In genomic region chr9:98538017-98538712, GRCm38 (mm10) we compare ENCODE assay signal across 9 mouse cellular contexts. TPM values are rescaled to one million over a fixed set of nuclear protein-coding genes. Genes with fewer than 3 reads are reported as not detected.
A peak's percentile ranks its signal among the peaks of the same experiment; 100 is the strongest.
DNase-seq lines count a peak whose midpoint lies in the region; ATAC-seq and TF ChIP-seq lines count a peak whose summit lies in the region.
"Had no signal": no experiment of that assay in that cellular context is flagged by ENCODE, and none has a peak within 500 bp of the region (broad histone marks: within the 10 kb centered on the region; RNA-seq: fewer than 3 reads in every experiment).

No protein-coding gene starts in this region.

- no peak overlapping the region; the same call in 1 of the 2 replicates for H3K4me2 ChIP-seq in lung, postnatal 0 days (replicated peaks; ENCODE audit: low read depth, low read length)
- peak overlapping the region; percentile 10 for H3K4me2 ChIP-seq in intestine, embryonic 16.5 days (ENCODE audit: low read depth, low read length)
- H3K4me2 ChIP-seq in stomach, embryonic 14.5 days (replicated peaks; ENCODE audit: low read depth, low read length): peak overlapping the region; percentile 31

- no peak for ATAC-seq in lung, postnatal 0 days
- peak; percentile 82 for ATAC-seq in intestine, embryonic 16.5 days
- ATAC-seq in stomach, embryonic 14.5 days (ENCODE audit: insufficient number of reproducible peaks, insufficient read depth, low FRiP score, low read depth): 0 out of 2 replicates have a peak, but pooled peaks have one; percentile 23

- H3K27ac ChIP-seq in lung, postnatal 0 days (ENCODE audit: low read length): no peak overlapping the region
- peak overlapping the region; percentile 27; the same call in 1 of the 2 replicates for H3K27ac ChIP-seq in intestine, embryonic 16.5 days (ENCODE audit: low read length)
- no peak overlapping the region for H3K27ac ChIP-seq in stomach, embryonic 14.5 days (ENCODE audit: low read length)

- H3K9me3 ChIP-seq in lung, postnatal 0 days (ENCODE audit: low read length): no peaks in the 10 kb centered on the region
- no peaks in the 10 kb centered on the region for H3K9me3 ChIP-seq in intestine, embryonic 16.5 days (ENCODE audit: control insufficient read depth, low read length)
- no peaks in the 10 kb centered on the region for H3K9me3 ChIP-seq in stomach, embryonic 14.5 days (ENCODE audit: control insufficient read depth, low read depth, low read length)

- H3K27me3 ChIP-seq in lung, postnatal 0 days (replicated peaks; ENCODE audit: insufficient read depth, low read length): no peaks in the 10 kb centered on the region
- no peaks in the 10 kb centered on the region for H3K27me3 ChIP-seq in intestine, embryonic 16.5 days (replicated peaks; ENCODE audit: control insufficient read depth, insufficient read depth, low read length)
- H3K27me3 ChIP-seq in stomach, embryonic 14.5 days (ENCODE audit: control insufficient read depth, insufficient read depth, low read length): no peaks in the 10 kb centered on the region

- no peak overlapping the region for H3K9ac ChIP-seq in lung, postnatal 0 days (replicated peaks; ENCODE audit: low read depth)
- no peak overlapping the region for H3K9ac ChIP-seq in intestine, embryonic 16.5 days (ENCODE audit: low read depth, low read length)
- no peak overlapping the region for H3K9ac ChIP-seq in stomach, embryonic 14.5 days (replicated peaks; ENCODE audit: low read depth, low read length)

- no peaks in the 10 kb centered on the region for H3K36me3 ChIP-seq in lung, postnatal 0 days (ENCODE audit: insufficient read depth, low read length)
- no peaks in the 10 kb centered on the region for H3K36me3 ChIP-seq in intestine, embryonic 16.5 days (ENCODE audit: control insufficient read depth, insufficient read depth, low read length)
- no peaks in the 10 kb centered on the region for H3K36me3 ChIP-seq in stomach, embryonic 14.5 days (ENCODE audit: control insufficient read depth, insufficient read depth, low read length)

- no peaks in the 10 kb centered on the region for H3K4me1 ChIP-seq in lung, postnatal 0 days (ENCODE audit: insufficient read depth, low read depth, low read length)
- peaks cover 7% of the 10 kb centered on the region; the same call in 1 of the 2 replicates for H3K4me1 ChIP-seq in intestine, embryonic 16.5 days (ENCODE audit: control insufficient read depth, insufficient read depth, low read length)
- no peaks in the 10 kb centered on the region for H3K4me1 ChIP-seq in stomach, embryonic 14.5 days (ENCODE audit: control insufficient read depth, insufficient read depth, low read length)

- no peak for TF ChIP-seq EP300 in lung, postnatal 0 days (IDR thresholded peaks at IDR 0.05)

- peak; percentile 14 for DNase-seq in adrenal gland, postnatal 10 days
- no peak for DNase-seq in adrenal gland, adult 8-10 months
- DNase-seq in lung, postnatal 0 days (ENCODE audit: low spot score): peak; percentile 11
- DNase-seq in lung, adult 18-20 months: no peak
- DNase-seq in Muller cell, postnatal 12 days (ENCODE audit: inconsistent ontology term): no peak
- no peak for DNase-seq in gastrocnemius, postnatal 10 days

- WGBS in lung, postnatal 0 days: 34% methylated on average over 13 of the region's 13 CpGs
- WGBS in intestine, embryonic 16.5 days: 31% methylated on average over 13 of the region's 13 CpGs
- WGBS in stomach, embryonic 14.5 days: 34% methylated on average over 13 of the region's 13 CpGs

- no peak overlapping the region for H3K4me3 ChIP-seq in lung, postnatal 0 days (ENCODE audit: low read depth, low read length)
- H3K4me3 ChIP-seq in intestine, embryonic 16.5 days (ENCODE audit: low read length): peak overlapping the region; percentile 9; the same call in 1 of the 2 replicates
- H3K4me3 ChIP-seq in stomach, embryonic 14.5 days (ENCODE audit: low read depth, low read length): no peak overlapping the region

- no peak for TF ChIP-seq CTCF in lung, postnatal 0 days (IDR thresholded peaks at IDR 0.05)

RNA-seq across cellular contexts. Expression of gene Copb2, which starts 25.4 kb away (rescaled TPM):
- total RNA-seq in adrenal gland, postnatal 10 days (2021): 100 to 1,000 TPM; 111 to 114 TPM
- 100 to 1,000 TPM; 136 to 145 (median 138) TPM for total RNA-seq in adrenal gland, adult 8-10 months (2022)
- polyA plus RNA-seq in lung, postnatal 0 days (2015; fragmentation: Nextera tagmentation; extraction: Ambion mirVana): 87.5 and 90.9 TPM in 2 replicates
- polyA plus RNA-seq in intestine, embryonic 16.5 days (2015; fragmentation: Nextera tagmentation; extraction: Ambion mirVana): 160 and 166 TPM in 2 replicates
- polyA plus RNA-seq in stomach, embryonic 14.5 days (2014; fragmentation: Nextera tagmentation; extraction: Ambion mirVana): 161 and 176 TPM in 2 replicates
- total RNA-seq in gastrocnemius, postnatal 10 days (2021): 10 to 100 TPM; 78.6 to 89.4 TPM

RNA-seq across cellular contexts. Expression of gene Rbp2, which starts 52.2 kb away (rescaled TPM):
- total RNA-seq in adrenal gland, postnatal 10 days (2021): 1 to 10 TPM in 1 of 2 experiments, under 1 TPM in 1; 0.48 to 1.4 TPM
- not detected for total RNA-seq in adrenal gland, adult 8-10 months (2022)
- polyA plus RNA-seq in lung, postnatal 0 days (2015; fragmentation: Nextera tagmentation; extraction: Ambion mirVana): 2.5 and 3.8 TPM in 2 replicates
- 749 and 1,123 TPM in 2 replicates for polyA plus RNA-seq in intestine, embryonic 16.5 days (2015; fragmentation: Nextera tagmentation; extraction: Ambion mirVana)
- polyA plus RNA-seq in stomach, embryonic 14.5 days (2014; fragmentation: Nextera tagmentation; extraction: Ambion mirVana): 4.1 and 4.4 TPM in 2 replicates
- not detected for total RNA-seq in gastrocnemius, postnatal 10 days (2021)
- total RNA-seq: left cerebral cortex, adult 8-10 months had no signal

Comparison
In these comparisons a context has a peak if more than half of its experiments do, and no peak if none do; other contexts are left out.
1. DNase-seq: peak in adrenal gland, postnatal 10 days (single experiment) and lung, postnatal 0 days (single experiment); none in adrenal gland, adult 8-10 months (single experiment), lung, adult 18-20 months (0 of 2), Muller cell, postnatal 12 days (single experiment) and gastrocnemius, postnatal 10 days (single experiment).